Mouse (Mus musculus) midbrain, embryonic 14.5 days (tissue): Measurements from ENCODE around the gene Cnn1. TPM values are rescaled to one million over a fixed set of nuclear protein-coding genes. Genes with fewer than 3 reads are reported as not detected.

Experiments
- ATAC-seq: fragments of 200-750 bp; cut with Nextera tagmentation; 2 replicates; pipeline ENCODE4 v1.8.0; 2017; ENCODE audit warnings: moderate number of reproducible peaks, moderate library complexity; ENCODE audit not compliant: low FRiP score, low TSS enrichment
- DNase-seq: peaks from one replicate; pipeline ENCODE4 v3.0.0-alpha.2; 2015
- H3K27ac ChIP-seq: fragments of 300-500 bp; sonication (generic); replicated peaks from 2 replicates; pipeline ENCODE4 v1.5.1; 2014; ENCODE audit warnings: mild to moderate bottlenecking, low read depth, low read length, moderate library complexity
- H3K27me3 ChIP-seq: fragments of 300-500 bp; sonication (generic); 2 replicates; pipeline ENCODE4 v1.6.1; 2014; ENCODE audit warnings: low read length, control low read depth, mixed read lengths; ENCODE audit not compliant: control insufficient read depth, insufficient read depth
- H3K36me3 ChIP-seq: fragments of 300-500 bp; sonication (generic); 2 replicates; pipeline ENCODE4 v1.6.1; 2014; ENCODE audit warnings: low read length, control low read depth; ENCODE audit not compliant: control insufficient read depth, insufficient read depth
- H3K4me1 ChIP-seq: fragments of 300-500 bp; sonication (generic); 2 replicates; pipeline ENCODE4 v1.6.1; 2014; ENCODE audit warnings: mild to moderate bottlenecking, antibody characterized with exemption, low read length, control low read depth; ENCODE audit not compliant: control insufficient read depth, insufficient read depth
- H3K4me2 ChIP-seq: fragments of 300-500 bp; sonication (generic); 2 replicates; pipeline ENCODE4 v1.6.1; 2014; ENCODE audit warnings: mild to moderate bottlenecking, low read length, moderate library complexity
- H3K4me3 ChIP-seq: fragments of 300-500 bp; sonication (generic); replicated peaks from 2 replicates; pipeline ENCODE4 v1.5.1; 2014; ENCODE audit warnings: low read depth, low read length
- H3K9ac ChIP-seq: fragments of 300-500 bp; sonication (generic); replicated peaks from 2 replicates; pipeline ENCODE4 v1.6.1; 2014; ENCODE audit warnings: mild to moderate bottlenecking, low read length, moderate library complexity
- H3K9me3 ChIP-seq: fragments of 300-500 bp; sonication (generic); 2 replicates; pipeline ENCODE4 v1.6.1; 2016; ENCODE audit warnings: low read length, control low read depth, mixed read lengths; ENCODE audit not compliant: control insufficient read depth
- whole genome bisulfite sequencing: fragments of 180-500 bp; shearing (Covaris S2); extraction: QIAGEN DNeasy Blood & Tissue Kit; methylation state at CpG from one replicate; pipeline ENCODE4 v1.1.7; 2014; 5-methylcytosine and 5-hydroxymethylcytosine counted together
- microRNA-seq: library from miRNA; unstranded; fragments of <30 nt; microRNA quantifications from one replicate; pipeline ENCODE4, GENCODE M21; 2016
- polyA plus RNA-seq: library from polyadenylated mRNA; unstranded; fragments of >200 nt; fragmentation: Nextera tagmentation; extraction: Ambion mirVana; gene quantifications from 2 replicates; pipeline ENCODE4 v1.2.1, GENCODE M21; 2014

The Cnn1 gene
- polyA plus RNA-seq, 1 experiment from 2014 or later = 0.58 TPM

DNA sequence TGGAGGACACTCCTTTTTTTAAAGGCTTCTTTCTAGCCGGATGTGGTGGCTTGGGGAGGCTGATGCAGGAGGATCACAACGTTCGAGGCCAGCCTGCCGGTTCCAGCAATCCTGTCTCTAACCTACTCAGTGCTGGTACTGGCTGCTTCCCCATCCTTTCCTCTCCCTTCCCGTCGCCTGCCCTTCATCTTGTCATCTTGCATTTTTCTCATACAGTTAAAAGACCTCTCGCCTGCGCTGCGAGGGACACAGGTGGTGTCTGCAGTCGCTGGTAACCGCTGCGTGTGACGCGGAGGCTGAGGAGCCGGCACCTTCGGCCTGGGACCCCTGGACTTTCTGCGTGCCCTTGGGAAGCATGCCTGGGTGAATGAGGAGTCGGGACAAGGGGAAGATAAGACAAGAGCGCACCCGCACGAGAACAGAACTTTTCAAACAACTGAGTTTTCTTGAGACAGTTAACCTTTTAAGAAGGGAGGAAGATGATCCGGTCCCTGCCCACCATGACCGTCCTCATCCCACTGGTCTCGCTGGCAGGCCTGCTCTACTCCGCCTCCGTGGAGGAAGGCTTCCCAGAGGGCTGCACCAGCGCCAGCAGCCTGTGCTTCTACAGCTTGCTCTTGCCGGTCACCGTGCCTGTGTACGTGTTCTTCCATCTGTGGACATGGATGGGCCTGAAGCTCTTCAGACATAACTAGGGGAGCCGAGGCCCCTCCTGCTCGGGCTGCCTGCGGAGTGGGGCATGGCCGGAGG, 58.7 kb downstream of the Cnn1 start:
- Histone ChIP-seq H3K9ac (peak overlapping the region; percentile 81), H3K27ac (no peak overlapping the region), H3K4me1 (peaks cover 8% of the 10 kb centered on the region), H3K9me3 (no peaks in the 10 kb centered on the region), H3K27me3 (no peaks in the 10 kb centered on the region), H3K4me2 (peak overlapping the region; percentile 64), H3K36me3 (no peaks in the 10 kb centered on the region), H3K4me3 (peak overlapping the region; percentile 65)
- DNase-seq = peak; percentile 16
- WGBS = 69% methylated on average over 34 of the region's 34 CpGs
- no peak for ATAC-seq

Small RNA genes within 50 kb of the gene (microRNA-seq; reads per million reads assigned to microRNA genes)
- 1.0 reads per million for gene Mir7084

Other genes with a start within 250 kb of the Cnn1 start
- gene Dock6, start 246.6 kb upstream of the Cnn1 start, polyA plus RNA-seq = 7.2 and 12.7 TPM in 2 replicates
- 9.8 and 10.2 TPM in 2 replicates for gene Rab3d, start 181.0 kb upstream of the Cnn1 start, polyA plus RNA-seq
- 5.7 and 7.7 TPM in 2 replicates for gene Ccdc159, start 171.7 kb upstream of the Cnn1 start, polyA plus RNA-seq
- gene Tmem205, start 171.7 kb upstream of the Cnn1 start, polyA plus RNA-seq = 42.2 and 51.8 TPM in 2 replicates
- gene Plppr2, start 162.2 kb upstream of the Cnn1 start, polyA plus RNA-seq = 91.3 and 92.2 TPM in 2 replicates
- 21.5 and 22.8 TPM in 2 replicates for gene Swsap1, start 143.5 kb upstream of the Cnn1 start, polyA plus RNA-seq
- 0.65 and 2.0 TPM in 2 replicates for gene Epor, start 135.7 kb upstream of the Cnn1 start, polyA plus RNA-seq
- 0.53 and 0.68 TPM in 2 replicates for gene Rgl3, start 109.8 kb upstream of the Cnn1 start, polyA plus RNA-seq
- 4.5 and 4.6 TPM in 2 replicates for gene Ccdc151, start 96.6 kb upstream of the Cnn1 start, polyA plus RNA-seq
- gene Prkcsh, start 96.4 kb upstream of the Cnn1 start, polyA plus RNA-seq = 70.6 and 73.2 TPM in 2 replicates
- gene Elavl3, start 47.2 kb upstream of the Cnn1 start, polyA plus RNA-seq = 137 and 162 TPM in 2 replicates
- gene Gm49318, start 28.0 kb upstream of the Cnn1 start, polyA plus RNA-seq = not detected in 2 replicates
- 14.7 and 18.1 TPM in 2 replicates for gene Zfp653, start 27.8 kb upstream of the Cnn1 start, polyA plus RNA-seq
- gene Ecsit, start 13.8 kb upstream of the Cnn1 start, polyA plus RNA-seq = 45.6 and 48.5 TPM in 2 replicates
- 182 and 196 TPM in 2 replicates for gene Elof1, start 18.0 kb downstream of the Cnn1 start, polyA plus RNA-seq
- gene Acp5, start 36.5 kb downstream of the Cnn1 start, polyA plus RNA-seq = 0.79 TPM in 1 of 2 replicates, not detected in the other
- gene Pigyl, start 57.6 kb downstream of the Cnn1 start, polyA plus RNA-seq = 94.1 and 96.4 TPM in 2 replicates
- 0.07 and 0.55 TPM in 2 replicates for gene Zfp872, start 88.9 kb downstream of the Cnn1 start, polyA plus RNA-seq
- 9.0 and 11.0 TPM in 2 replicates for gene Zfp809, start 126.5 kb downstream of the Cnn1 start, polyA plus RNA-seq
- gene Zfp599, start 160.7 kb downstream of the Cnn1 start, polyA plus RNA-seq = 13.8 and 14.0 TPM in 2 replicates
- 32.2 and 38.4 TPM in 2 replicates for gene Zfp810, start 208.4 kb downstream of the Cnn1 start, polyA plus RNA-seq